Mouse (Mus musculus): ENCODE measurements around the gene Tmem144.

DNA sequence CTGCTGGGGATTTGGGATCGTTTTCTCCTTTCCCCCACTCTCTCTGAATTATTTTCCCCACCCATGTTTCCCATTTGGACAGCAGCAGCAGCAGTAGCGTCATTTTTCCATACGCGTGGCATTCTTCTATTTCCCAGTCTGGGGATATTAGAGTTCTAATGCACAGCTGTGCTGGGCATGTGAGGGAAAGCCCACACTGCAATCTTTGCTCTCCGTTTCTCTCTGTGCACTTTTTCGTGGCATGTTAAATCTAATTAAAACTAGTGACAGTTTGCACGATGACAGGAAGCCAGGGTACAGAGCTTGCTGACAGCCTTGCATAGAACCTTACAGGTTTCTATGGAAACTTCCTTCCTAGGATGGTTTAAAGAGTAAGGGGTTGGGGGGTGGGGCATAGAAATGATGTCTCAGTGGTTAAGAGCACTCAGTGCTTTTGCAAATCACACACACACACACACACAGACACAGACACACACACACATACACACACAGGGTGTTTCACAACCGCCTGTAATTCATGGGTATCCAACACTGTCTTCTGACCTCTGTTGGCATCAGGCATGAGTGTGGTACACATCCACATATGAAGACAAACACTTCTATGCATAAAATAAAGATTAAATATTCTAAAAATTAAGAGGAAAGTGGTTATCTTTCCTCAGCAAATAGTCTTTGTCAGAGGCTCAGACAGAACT lies 34.7 kb upstream of the Tmem144 start:
- TF ChIP-seq CTCF (IDR thresholded peaks at IDR 0.05; ENCODE audit: extremely low read depth, insufficient read depth, low read length) = no peak
- TF ChIP-seq POLR2A (IDR thresholded peaks at IDR 0.05; ENCODE audit: extremely low read depth, insufficient read depth, low read length) = no peak

Data from cortical plate, adult 2 months (tissue).